Mouse (Mus musculus): ENCODE data around the gene Fam171a1.

Gene Fam171a1

DNA sequence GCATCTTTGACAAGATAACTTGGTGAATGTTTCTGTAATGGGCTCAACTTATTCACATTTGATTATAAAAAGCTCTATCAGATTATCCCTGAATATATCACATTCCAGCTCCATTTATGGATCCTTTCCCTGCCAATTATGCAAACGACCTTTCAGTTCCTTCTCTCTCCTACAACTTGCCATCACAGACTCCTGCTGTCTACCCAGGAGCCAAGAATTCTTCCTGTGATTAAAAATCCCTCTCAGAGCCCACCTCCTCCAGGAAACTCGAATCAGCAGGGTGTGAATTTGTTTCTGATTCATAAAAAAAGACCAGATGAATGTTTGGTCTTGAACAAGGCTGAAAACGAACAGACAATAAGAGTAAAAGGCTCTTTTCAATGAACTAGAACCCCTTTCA, 153.9 kb downstream of the Fam171a1 start:
- no peak for DNase-seq (ENCODE audit: low read depth, low spot score)

DNA sequence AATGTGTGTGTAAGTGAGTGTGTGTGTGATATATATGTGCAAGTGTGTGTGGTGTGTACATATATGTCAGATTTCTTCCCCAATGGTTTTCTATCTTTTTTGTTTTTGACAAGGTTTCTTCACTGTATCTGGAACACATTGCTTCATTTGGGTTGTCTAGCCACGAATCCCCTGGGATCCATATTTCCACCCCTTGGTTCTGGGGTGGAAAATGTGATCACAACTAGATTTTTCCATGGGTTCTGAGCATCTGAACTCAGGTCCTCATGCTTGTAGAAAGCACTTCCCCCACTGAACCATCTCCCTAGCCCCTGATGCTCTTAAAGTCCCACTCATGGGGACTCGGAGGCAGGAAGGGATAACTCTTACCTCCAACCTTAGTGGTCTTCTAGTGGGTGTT, 159.3 kb downstream of the Fam171a1 start:
- DNase-seq (ENCODE audit: low read depth, low spot score) = no peak

DNA sequence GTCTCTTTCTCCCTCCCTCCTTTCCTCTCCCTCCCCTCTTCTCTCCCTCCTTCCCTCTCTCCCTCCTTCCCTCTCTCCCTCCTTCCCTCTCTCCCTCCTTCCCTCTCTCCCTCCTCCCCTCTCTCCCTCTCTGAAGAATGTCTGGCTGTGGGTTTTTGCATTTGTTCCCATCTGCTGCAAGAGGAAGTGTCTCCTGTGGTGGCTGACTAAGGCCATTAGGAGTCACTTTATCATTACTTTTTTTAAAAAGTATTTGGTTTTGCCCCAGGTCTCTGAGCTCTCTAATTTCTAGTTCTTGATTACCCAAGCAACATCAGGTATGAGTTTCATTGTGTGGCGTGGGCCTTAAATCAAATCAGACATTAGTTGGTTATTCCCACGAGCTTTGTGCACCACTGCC, 162.1 kb downstream of the Fam171a1 start:
- DNase-seq (ENCODE audit: low read depth, low spot score) = no peak
